9 mouse cellular contexts compared by ENCODE assay signal in the genomic region with DNA sequence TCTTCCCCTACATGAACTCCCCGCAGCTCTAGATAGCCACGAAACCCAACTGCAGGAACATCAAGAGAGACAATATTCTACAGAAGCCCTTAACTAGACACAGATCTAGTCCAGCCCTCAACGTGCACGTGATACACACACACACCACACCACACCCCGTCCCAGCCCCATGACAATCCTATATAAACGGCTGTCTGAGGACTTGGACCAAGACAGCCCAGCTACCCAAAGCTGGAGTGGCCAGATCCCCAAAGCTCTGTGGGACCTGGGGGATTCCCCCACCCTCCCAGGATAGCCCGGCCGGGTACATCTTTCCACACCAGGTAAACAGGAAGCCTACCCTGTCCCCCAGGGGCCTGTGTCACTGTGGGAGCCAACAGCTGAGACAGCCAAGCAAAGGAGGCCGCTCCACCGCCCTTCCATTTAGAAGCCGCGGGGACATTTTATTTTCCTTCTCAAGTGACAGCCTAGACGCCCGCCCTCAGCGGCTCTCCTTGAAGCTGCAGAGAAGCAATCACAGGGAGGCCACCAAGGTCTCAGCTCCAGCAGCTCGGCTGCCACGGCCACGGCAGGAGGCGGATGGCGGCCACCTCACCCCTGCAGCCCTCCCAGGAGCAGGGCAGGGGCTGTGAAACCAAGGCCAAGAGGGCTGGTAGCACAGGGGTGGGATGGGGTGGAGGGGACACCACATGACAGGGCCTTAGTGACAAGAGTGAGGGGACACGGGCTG. TPM values are rescaled to one million over a fixed set of nuclear protein-coding genes. Genes with fewer than 3 reads are reported as not detected.
DNase-seq lines count a peak whose midpoint lies in the region; ATAC-seq and TF ChIP-seq lines count a peak whose summit lies in the region.
"Had no signal": no experiment of that assay in that cellular context is flagged by ENCODE, and none has a peak within 500 bp of the region (broad histone marks: within the 10 kb centered on the region; RNA-seq: fewer than 3 reads in every experiment).

No protein-coding gene starts in this region.

- no peaks in the 10 kb centered on the region for H3K36me3 ChIP-seq in heart, adult 2 months (ENCODE audit: control insufficient read depth, insufficient read depth, low read length)
- no peaks in the 10 kb centered on the region for H3K36me3 ChIP-seq in kidney, postnatal 0 days (ENCODE audit: insufficient read depth, low read length)
- no peaks in the 10 kb centered on the region for H3K36me3 ChIP-seq in splenic B cell, adult 2 months (ENCODE audit: control insufficient read depth, insufficient read depth, low read length, poor library complexity, severe bottlenecking)
- H3K36me3 ChIP-seq: G1E had no signal

- H3K4me3 ChIP-seq in bone marrow, adult 2 months (replicated peaks; ENCODE audit: control insufficient read depth, low read depth, low read length), result peak overlapping the region; percentile 11
- peak overlapping the region; percentile 29; the same call in 1 of the 2 replicates for H3K4me3 ChIP-seq in heart, adult 2 months
- H3K4me3 ChIP-seq in kidney, postnatal 0 days (replicated peaks; ENCODE audit: low read depth, low read length), result no peak overlapping the region

- peak overlapping the region; percentile 54 for H3K27ac ChIP-seq in bone marrow, adult 2 months (ENCODE audit: control insufficient read depth, insufficient read depth, low read depth, low read length, poor library complexity)
- peak overlapping the region; percentile 69 for H3K27ac ChIP-seq in heart, adult 2 months
- peak overlapping the region; percentile 70 for H3K27ac ChIP-seq in kidney, postnatal 0 days

- H3K27me3 ChIP-seq in heart, adult 2 months (ENCODE audit: control insufficient read depth, insufficient read depth, low read length), result no peaks in the 10 kb centered on the region
- no peaks in the 10 kb centered on the region for H3K27me3 ChIP-seq in kidney, postnatal 0 days (ENCODE audit: insufficient read depth, low read length)
- H3K27me3 ChIP-seq in splenic B cell, adult 2 months (ENCODE audit: control insufficient read depth, insufficient read depth, low read length, poor library complexity, severe bottlenecking), result no peaks in the 10 kb centered on the region

- peak overlapping the region; percentile 75 for H3K9ac ChIP-seq in heart, adult 2 months (ENCODE audit: low read depth, low read length)
- H3K9ac ChIP-seq in kidney, postnatal 0 days (ENCODE audit: low read depth, low read length), result no peak overlapping the region

- DNase-seq in cerebellum, postnatal 25 days, result peak; percentile 54 to 56
- no peak for DNase-seq in cerebellum, adult 9-11 months
- peak; percentile 66 to 78 for DNase-seq in heart, adult 2 months
- DNase-seq in kidney, postnatal 0 days (ENCODE audit: low spot score), result peak; percentile 88
- DNase-seq in splenic B cell, adult 2 months (ENCODE audit: low read depth, low spot score), result peak; percentile 74
- DNase-seq in cerebellum, postnatal 4 days (ENCODE audit: low spot score in 2 of 2), result no peak

- WGBS in bone marrow, adult 2 months, result 15% methylated on average over 21 of the region's 21 CpGs
- 23% methylated on average over 21 of the region's 21 CpGs for WGBS in heart, adult 2 months
- WGBS in kidney, postnatal 0 days, result 9% methylated on average over 21 of the region's 21 CpGs

- no peak for ATAC-seq in kidney, postnatal 0 days (replicated peaks; ENCODE audit: low FRiP score, low read depth)
- peak; percentile 86 for ATAC-seq in megakaryocyte-erythroid progenitor cell, adult 5-6 weeks (replicated peaks; ENCODE audit: low FRiP score, low TSS enrichment, poor library complexity, severe bottlenecking)

- no peak for TF ChIP-seq CTCF in bone marrow, adult 2 months (IDR thresholded peaks at IDR 0.05; ENCODE audit: control insufficient read depth, insufficient read depth, low read length)
- no peak for TF ChIP-seq CTCF in heart, adult 2 months (IDR thresholded peaks at IDR 0.05)
- no peak for TF ChIP-seq CTCF in kidney, postnatal 0 days (IDR thresholded peaks at IDR 0.05; ENCODE audit: low read depth)

- TF ChIP-seq POLR2A in bone marrow, adult 2 months (IDR thresholded peaks at IDR 0.05; ENCODE audit: borderline replicate concordance, control insufficient read depth, low read depth, low read length), result no peak
- no peak for TF ChIP-seq POLR2A in heart, adult 2 months (IDR thresholded peaks at IDR 0.05; ENCODE audit: insufficient read depth, low read depth, low read length)

- intact Hi-C loops in heart, adult 2 months (cut with DNase I), result loop anchor here (2.0 kb wide), 1 partner anchor 18 kb away; no protein-coding TSS in a partner anchor

- H3K4me2 ChIP-seq in kidney, postnatal 0 days (ENCODE audit: low read length), result peak overlapping the region; percentile 35

- peaks cover 4% of the 10 kb centered on the region for H3K4me1 ChIP-seq in bone marrow, adult 2 months (ENCODE audit: control insufficient read depth, insufficient read depth, low read length)
- H3K4me1 ChIP-seq in heart, adult 2 months (ENCODE audit: control insufficient read depth, insufficient read depth, low read length), result peaks cover 36% of the 10 kb centered on the region
- H3K4me1 ChIP-seq in kidney, postnatal 0 days (replicated peaks; ENCODE audit: insufficient read depth, low read length), result peaks cover 58% of the 10 kb centered on the region

- peaks cover 16% of the 10 kb centered on the region for H3K79me2 ChIP-seq in heart, adult 2 months (replicated peaks; ENCODE audit: control insufficient read depth, insufficient read depth, low read length)

- no peak for TF ChIP-seq EP300 in heart, adult 2 months (IDR thresholded peaks at IDR 0.05; ENCODE audit: insufficient read depth, low read depth, low read length)

- no peaks in the 10 kb centered on the region for H3K9me3 ChIP-seq in kidney, postnatal 0 days (replicated peaks; ENCODE audit: low read length)

RNA-seq across cellular contexts. Expression of a gene that starts 20.6 kb away (rescaled TPM):
- 20.4 and 46.9 TPM in 2 replicates for polyA plus RNA-seq in bone marrow, adult 2 months (2011; ENCODE audit: insufficient read depth, insufficient read length, low replicate concordance, missing spikeins)
- total RNA-seq in heart, adult 2 months (2021), result 10 to 100 TPM; 73.5 to 77.5 TPM
- polyA plus RNA-seq in heart, adult 2 months (2012; rRNA removed), result 27.9 and 39.1 TPM in 2 replicates
- 14.6 and 15.5 TPM in 2 replicates for polyA plus RNA-seq in kidney, postnatal 0 days (2015; fragmentation: Nextera tagmentation; extraction: Ambion mirVana)
- total RNA-seq in megakaryocyte-erythroid progenitor cell, adult 5-6 weeks (2014; fragmentation: Nextera tagmentation), result 48.7 and 54.4 TPM in 2 replicates
- 4.8 and 6.7 TPM in 2 replicates for total RNA-seq in megakaryocyte-erythroid progenitor cell, adult 5-6 weeks (2017)
- total RNA-seq: G1E had no signal

Comparison
In these comparisons a context has a peak if more than half of its experiments do, and no peak if none do; other contexts are left out.
1. DNase-seq: peak in cerebellum, postnatal 25 days (2 of 2), heart, adult 2 months (2 of 2), kidney, postnatal 0 days (single experiment) and splenic B cell, adult 2 months (single experiment); none in cerebellum, adult 9-11 months (single experiment) and cerebellum, postnatal 4 days (0 of 2).
2. Peak in every context shown above with its lines, with median percentiles within 50 percentile points of each other: H3K27ac ChIP-seq.